Mouse (Mus musculus): ENCODE measurements around the gene Polm. TPM values are rescaled to one million over a fixed set of nuclear protein-coding genes. Genes with fewer than 3 reads are reported as not detected.
A peak's percentile ranks its signal among the peaks of the same experiment; 100 is the strongest.

The Polm gene
- total and polyA plus RNA-seq, 2 experiments from 2014 or later = 6.2 to 10.7 TPM

- Histone ChIP-seq H3K27me3 (ENCODE audit: insufficient read depth, low read length) (peaks cover 26% of the 10 kb centered on the region), H3K9ac (replicated peaks; ENCODE audit: low read length, poor library complexity, severe bottlenecking) (no peak overlapping the region), H3K4me2 (ENCODE audit: low read depth, low read length, poor library complexity, severe bottlenecking) (no peak overlapping the region), H3K4me3 (ENCODE audit: low read depth, low read length) (no peak overlapping the region), H3K27ac (ENCODE audit: low read depth, low read length) (no peak overlapping the region), H3K36me3 (ENCODE audit: insufficient read depth, low read length) (no peaks in the 10 kb centered on the region), H3K4me1 (ENCODE audit: insufficient read depth, low read length) (no peaks in the 10 kb centered on the region), H3K9me3 (ENCODE audit: low read length) (no peaks in the 10 kb centered on the region)
- DNase-seq (ENCODE audit: low spot score) = no peak
- ATAC-seq (ENCODE audit: low FRiP score) = no peak
- 87% methylated on average over 13 of the region's 13 CpGs for WGBS
- no peak for TF ChIP-seq CTCF (IDR thresholded peaks at IDR 0.05)
These were observed 22.2 kb upstream of the Polm start for GRCm38 (mm10) chr11:5859883-5860550.

- TF ChIP-seq CTCF (IDR thresholded peaks at IDR 0.05) = peak; percentile 30
- WGBS = 93% methylated on average over 1 of the region's 1 CpGs
- H3K27me3 ChIP-seq (ENCODE audit: insufficient read depth, low read length) = peaks cover 26% of the 10 kb centered on the region
- H3K9me3 ChIP-seq (ENCODE audit: low read length) = no peaks in the 10 kb centered on the region
- ATAC-seq (ENCODE audit: low FRiP score) (no peak), DNase-seq (ENCODE audit: low spot score) (no peak)
- H3K4me2 ChIP-seq (ENCODE audit: low read depth, low read length, poor library complexity, severe bottlenecking) = no peak overlapping the region
- no peak overlapping the region for H3K4me3 ChIP-seq (ENCODE audit: low read depth, low read length)
- no peaks in the 10 kb centered on the region for H3K4me1 ChIP-seq (ENCODE audit: insufficient read depth, low read length)
- no peak overlapping the region for H3K9ac ChIP-seq (replicated peaks; ENCODE audit: low read length, poor library complexity, severe bottlenecking)
- no peaks in the 10 kb centered on the region for H3K36me3 ChIP-seq (ENCODE audit: insufficient read depth, low read length)
- no peak overlapping the region for H3K27ac ChIP-seq (ENCODE audit: low read depth, low read length)
These were observed 20.9 kb upstream of the Polm start for GRCm38 (mm10) chr11:5858723-5859122.

GRCm38 (mm10) chr11:5856479-5857130 lies 18.8 kb upstream of the Polm start:
- no peaks in the 10 kb centered on the region for H3K4me1 ChIP-seq (ENCODE audit: insufficient read depth, low read length)
- no peak overlapping the region for H3K4me2 ChIP-seq (ENCODE audit: low read depth, low read length, poor library complexity, severe bottlenecking)
- H3K27ac ChIP-seq (ENCODE audit: low read depth, low read length) = no peak overlapping the region
- H3K36me3 ChIP-seq (ENCODE audit: insufficient read depth, low read length) = no peaks in the 10 kb centered on the region
- ATAC-seq (ENCODE audit: low FRiP score) (no peak), DNase-seq (ENCODE audit: low spot score) (no peak)
- H3K9ac ChIP-seq (replicated peaks; ENCODE audit: low read length, poor library complexity, severe bottlenecking) = no peak overlapping the region
- no peaks in the 10 kb centered on the region for H3K9me3 ChIP-seq (ENCODE audit: low read length)
- peaks cover 14% of the 10 kb centered on the region for H3K27me3 ChIP-seq (ENCODE audit: insufficient read depth, low read length)
- no peak overlapping the region for H3K4me3 ChIP-seq (ENCODE audit: low read depth, low read length)
- no peak for TF ChIP-seq CTCF (IDR thresholded peaks at IDR 0.05)
- 78% methylated on average over 8 of the region's 8 CpGs for WGBS

GRCm38 (mm10) chr11:5855902-5856301 lies 18.1 kb upstream of the Polm start:
- 42% methylated on average over 7 of the region's 7 CpGs for WGBS
- Histone ChIP-seq H3K4me2 (ENCODE audit: low read depth, low read length, poor library complexity, severe bottlenecking) (no peak overlapping the region), H3K9ac (replicated peaks; ENCODE audit: low read length, poor library complexity, severe bottlenecking) (no peak overlapping the region), H3K9me3 (ENCODE audit: low read length) (no peaks in the 10 kb centered on the region), H3K27me3 (ENCODE audit: insufficient read depth, low read length) (peaks cover 7% of the 10 kb centered on the region; the same call in 1 of the 2 replicates), H3K4me3 (ENCODE audit: low read depth, low read length) (no peak overlapping the region), H3K27ac (ENCODE audit: low read depth, low read length) (no peak overlapping the region), H3K4me1 (ENCODE audit: insufficient read depth, low read length) (no peaks in the 10 kb centered on the region), H3K36me3 (ENCODE audit: insufficient read depth, low read length) (no peaks in the 10 kb centered on the region)
- TF ChIP-seq CTCF (IDR thresholded peaks at IDR 0.05) = no peak
- DNase-seq (ENCODE audit: low spot score) (peak; percentile 63), ATAC-seq (ENCODE audit: low FRiP score) (peak; percentile 52; the same call in 1 of the 2 replicates)

GRCm38 (mm10) chr11:5855481-5855880 lies 17.7 kb upstream of the Polm start:
- Histone ChIP-seq H3K9me3 (ENCODE audit: low read length) (no peaks in the 10 kb centered on the region), H3K27ac (ENCODE audit: low read depth, low read length) (no peak overlapping the region), H3K9ac (replicated peaks; ENCODE audit: low read length, poor library complexity, severe bottlenecking) (no peak overlapping the region), H3K4me2 (ENCODE audit: low read depth, low read length, poor library complexity, severe bottlenecking) (no peak overlapping the region), H3K4me3 (ENCODE audit: low read depth, low read length) (no peak overlapping the region), H3K36me3 (ENCODE audit: insufficient read depth, low read length) (no peaks in the 10 kb centered on the region), H3K4me1 (ENCODE audit: insufficient read depth, low read length) (no peaks in the 10 kb centered on the region), H3K27me3 (ENCODE audit: insufficient read depth, low read length) (0 out of 2 replicates have a peak, but pooled peaks cover 3% of the 10 kb centered on the region)
- ATAC-seq (ENCODE audit: low FRiP score) (no peak), DNase-seq (ENCODE audit: low spot score) (peak; percentile 8)
- no peak for TF ChIP-seq CTCF (IDR thresholded peaks at IDR 0.05)

- Histone ChIP-seq H3K36me3 (ENCODE audit: insufficient read depth, low read length) (no peaks in the 10 kb centered on the region), H3K9ac (replicated peaks; ENCODE audit: low read length, poor library complexity, severe bottlenecking) (no peak overlapping the region), H3K27me3 (ENCODE audit: insufficient read depth, low read length) (no peaks in the 10 kb centered on the region; the same call in 1 of the 2 replicates), H3K27ac (ENCODE audit: low read depth, low read length) (no peak overlapping the region), H3K4me1 (ENCODE audit: insufficient read depth, low read length) (no peaks in the 10 kb centered on the region), H3K4me2 (ENCODE audit: low read depth, low read length, poor library complexity, severe bottlenecking) (no peak overlapping the region), H3K4me3 (ENCODE audit: low read depth, low read length) (no peak overlapping the region), H3K9me3 (ENCODE audit: low read length) (no peaks in the 10 kb centered on the region)
- TF ChIP-seq CTCF (IDR thresholded peaks at IDR 0.05) = no peak
- WGBS = 48% methylated on average over 1 of the region's 1 CpGs
- no peak for ATAC-seq (ENCODE audit: low FRiP score)
- DNase-seq (ENCODE audit: low spot score) = no peak
These were observed 14.5 kb upstream of the Polm start for GRCm38 (mm10) chr11:5852314-5852713.
